Comparison of ENCODE assay signal across 8 mouse cellular contexts in the genomic region with DNA sequence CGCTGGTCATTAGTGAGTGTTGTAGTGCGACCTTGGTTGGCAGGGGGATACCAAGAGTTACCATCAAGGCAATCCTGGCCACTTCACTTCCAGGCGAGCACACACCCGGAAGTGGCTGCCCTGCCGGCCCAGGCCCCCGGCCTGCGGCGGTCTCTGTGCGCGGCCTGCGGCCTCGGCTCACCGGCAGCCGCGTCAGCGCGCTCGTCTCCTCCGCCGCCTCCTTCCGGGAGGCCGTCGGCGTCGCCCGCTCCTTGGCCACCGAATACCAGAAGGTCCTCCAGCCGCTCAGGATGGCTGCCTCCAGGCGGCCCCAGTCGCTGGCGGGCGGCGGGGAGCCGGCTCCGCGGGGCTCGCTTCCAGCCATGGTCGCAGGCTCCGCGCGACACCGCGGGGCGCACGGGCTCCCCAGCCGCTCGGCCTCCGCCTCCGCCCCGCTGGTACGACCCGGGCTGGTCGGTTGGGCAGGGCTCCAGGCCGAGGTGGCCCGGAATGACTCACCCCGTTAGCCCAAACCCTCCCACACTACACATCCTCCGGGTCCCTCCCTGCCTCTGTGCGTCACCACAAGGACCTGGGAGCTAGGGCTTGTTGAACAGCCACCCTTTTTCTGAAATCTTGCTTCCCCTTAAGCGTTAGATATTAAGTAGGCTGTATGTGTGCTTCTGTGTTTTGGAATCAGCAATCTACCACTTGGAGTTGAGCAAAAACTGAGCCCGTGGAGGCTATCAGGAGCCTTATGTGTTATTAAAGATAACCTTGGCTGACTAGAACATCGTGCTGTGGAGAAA. TPM values are rescaled to one million over a fixed set of nuclear protein-coding genes. Genes with fewer than 3 reads are reported as not detected.
DNase-seq lines count a peak whose midpoint lies in the region; ATAC-seq lines count a peak whose summit lies in the region.

Gene Fbxo4, minus strand, starts transcription at position 513 of the 788 bp plus-strand sequence.

- peak within 1 kb of the TSS; percentile 53 for H3K4me3 ChIP-seq in hindbrain, embryonic 14.5 days (replicated peaks; ENCODE audit: low read length)

- H3K27me3 ChIP-seq in hindbrain, embryonic 14.5 days (ENCODE audit: control insufficient read depth, insufficient read depth, low read length): no peaks in the 10 kb centered on the region

- WGBS in hindbrain, embryonic 14.5 days: under 1% methylated on average over 60 of the region's 61 CpGs

- H3K27ac ChIP-seq in hindbrain, embryonic 14.5 days: peak within 1 kb of the TSS; percentile 93

- peaks cover 22% of the 10 kb centered on the region for H3K36me3 ChIP-seq in hindbrain, embryonic 14.5 days (replicated peaks; ENCODE audit: control insufficient read depth, insufficient read depth)

- peak; percentile 95 for ATAC-seq in hindbrain, embryonic 14.5 days (ENCODE audit: low FRiP score)

- DNase-seq in T-cell, adult 2 months (ENCODE audit: low spot score): peak; percentile 79
- DNase-seq in cerebellum, postnatal 36 days: peak; percentile 85 to 86
- peak; percentile 75 to 76 for DNase-seq in frontal cortex, postnatal 36 days (ENCODE audit: low spot score in 2 of 2)
- peak; percentile 62 for DNase-seq in hindbrain, embryonic 14.5 days (ENCODE audit: low spot score)
- DNase-seq in layer of hippocampus, postnatal 25 days (ENCODE audit: extremely low spot score in 1 of 2, low spot score in 1 of 2): peak; percentile 64 to 72
- peak; percentile 86 for DNase-seq in lung, postnatal 14 days
- DNase-seq in ovary, postnatal 36 days (ENCODE audit: low spot score): peak; percentile 87
- peak; percentile 62 for DNase-seq in thymus, postnatal 25 days

- no peaks in the 10 kb centered on the region for H3K9me3 ChIP-seq in hindbrain, embryonic 14.5 days (ENCODE audit: control insufficient read depth, low read length)

- peak within 1 kb of the TSS; percentile 86 for H3K9ac ChIP-seq in hindbrain, embryonic 14.5 days

- no peaks in the 10 kb centered on the region for H3K4me1 ChIP-seq in hindbrain, embryonic 14.5 days (replicated peaks; ENCODE audit: control insufficient read depth, insufficient read depth, low read length)

- H3K4me2 ChIP-seq in hindbrain, embryonic 14.5 days (replicated peaks): peak within 1 kb of the TSS; percentile 58

RNA-seq across cellular contexts. Expression of gene Fbxo4, which starts in this region (rescaled TPM):
- 10.2 and 10.9 TPM in 2 replicates for polyA plus RNA-seq in hindbrain, embryonic 14.5 days (2014; fragmentation: Nextera tagmentation; extraction: Ambion mirVana)
- total RNA-seq in layer of hippocampus, postnatal 25 days (2021): 1 to 10 TPM; 6.7 to 8.9 TPM

Comparison
In these comparisons a context has a peak if more than half of its experiments do, and no peak if none do; other contexts are left out.
1. Peak in every context shown above with its lines: DNase-seq, ATAC-seq, H3K4me3 ChIP-seq and H3K27ac ChIP-seq.